In genomic region chrX:112716587-112716986, GRCm38 (mm10) we compare ENCODE assay signal across 32 mouse cellular contexts. TPM values are rescaled to one million over a fixed set of nuclear protein-coding genes. Genes with fewer than 3 reads are reported as not detected.
"Had no signal": no experiment of that assay in that cellular context is flagged by ENCODE, and none has a peak within 500 bp of the region (broad histone marks: within the 10 kb centered on the region; RNA-seq: fewer than 3 reads in every experiment).

No protein-coding gene starts in this region.

- H3K36me3 ChIP-seq: embryonic facial prominence, embryonic 10.5 days; embryonic facial prominence, embryonic 12.5 days; embryonic facial prominence, embryonic 13.5 days; embryonic facial prominence, embryonic 15.5 days; forebrain, embryonic 10.5 days; forebrain, embryonic 12.5 days; forebrain, embryonic 15.5 days had no signal

- H3K4me3 ChIP-seq: embryonic facial prominence, embryonic 10.5 days; embryonic facial prominence, embryonic 12.5 days; embryonic facial prominence, embryonic 13.5 days; embryonic facial prominence, embryonic 15.5 days; erythroblast, embryonic 14.5 days; forebrain, embryonic 10.5 days; forebrain, embryonic 12.5 days; forebrain, embryonic 13.5 days; forebrain, embryonic 15.5 days; gastrocnemius, adult 2 months; heart, adult 2 months had no signal

- H3K4me1 ChIP-seq: embryonic facial prominence, embryonic 10.5 days; embryonic facial prominence, embryonic 12.5 days; embryonic facial prominence, embryonic 13.5 days; embryonic facial prominence, embryonic 15.5 days; forebrain, embryonic 10.5 days; forebrain, embryonic 12.5 days; forebrain, embryonic 13.5 days; forebrain, embryonic 15.5 days had no signal

- H3K27me3 ChIP-seq: embryonic facial prominence, embryonic 12.5 days; embryonic facial prominence, embryonic 13.5 days; embryonic facial prominence, embryonic 15.5 days; forebrain, embryonic 12.5 days; forebrain, embryonic 13.5 days; forebrain, embryonic 15.5 days had no signal

- ATAC-seq: forebrain, embryonic 13.5 days; forebrain, embryonic 14.5 days; forebrain, embryonic 15.5 days; forebrain, embryonic 16.5 days; forebrain, postnatal 0 days had no signal

- DNase-seq: cerebellum, adult 8-10 months; cerebellum, adult 9-10 months; cerebellum, adult 9-11 months; cerebellum, postnatal 10 days; cerebellum, postnatal 14 days; cerebellum, postnatal 25 days; cerebellum, postnatal 36 days; embryo, embryonic 11 days; forebrain, postnatal 0 days; gastrocnemius, adult 2 months; gastrocnemius, postnatal 10 days; gastrocnemius, postnatal 14 days; gastrocnemius, postnatal 25 days; heart, adult 11 months; heart, adult 18-20 months; heart, adult 2 months had no signal

- H3K9ac ChIP-seq: embryonic facial prominence, embryonic 12.5 days; embryonic facial prominence, embryonic 13.5 days; embryonic facial prominence, embryonic 15.5 days; forebrain, embryonic 12.5 days; forebrain, embryonic 13.5 days; forebrain, embryonic 15.5 days; forebrain, postnatal 0 days had no signal

- H3K9me3 ChIP-seq: embryonic facial prominence, embryonic 10.5 days; embryonic facial prominence, embryonic 12.5 days; embryonic facial prominence, embryonic 13.5 days; embryonic facial prominence, embryonic 15.5 days; forebrain, embryonic 10.5 days; forebrain, embryonic 12.5 days; forebrain, embryonic 13.5 days; forebrain, embryonic 15.5 days had no signal

- H3K4me2 ChIP-seq: embryonic facial prominence, embryonic 12.5 days; embryonic facial prominence, embryonic 13.5 days; embryonic facial prominence, embryonic 15.5 days; forebrain, embryonic 12.5 days; forebrain, embryonic 13.5 days; forebrain, embryonic 15.5 days had no signal

- H3K27ac ChIP-seq: embryonic facial prominence, embryonic 10.5 days; embryonic facial prominence, embryonic 12.5 days; embryonic facial prominence, embryonic 13.5 days; embryonic facial prominence, embryonic 15.5 days; forebrain, embryonic 10.5 days; forebrain, embryonic 12.5 days; forebrain, embryonic 13.5 days; forebrain, embryonic 15.5 days; gastrocnemius, adult 2 months; heart, adult 2 months had no signal

RNA-seq across cellular contexts. Expression of gene Pof1b, which starts 18.1 kb away (rescaled TPM):
- total RNA-seq: common myeloid progenitor, adult 5-6 weeks; forebrain, postnatal 0 days; gastrocnemius, adult 18-20 months; gastrocnemius, adult 2 months; gastrocnemius, adult 8-10 months; gastrocnemius, postnatal 10 days; gastrocnemius, postnatal 14 days; gastrocnemius, postnatal 25 days; granulocyte monocyte progenitor cell, adult 5-6 weeks; heart, adult 2 months had no signal
- polyA plus RNA-seq: frontal cortex, adult 2 months had no signal
